Mouse (Mus musculus) midbrain, embryonic 11.5 days (tissue): ENCODE results near the gene Zfyve16. TPM values are rescaled to one million over a fixed set of nuclear protein-coding genes. Genes with fewer than 3 reads are reported as not detected.

Source experiments
- ATAC-seq: fragments of 200-750 bp; cut with Nextera tagmentation; 2 replicates; pipeline ENCODE4 v1.8.0; 2017; ENCODE audit warnings: moderate TSS enrichment, moderate library complexity; ENCODE audit not compliant: low FRiP score
- DNase-seq: peaks from one replicate; pipeline ENCODE4 v3.0.0; 2015; ENCODE audit warnings: low spot score; ENCODE audit errors: missing footprints
- H3K27ac ChIP-seq: fragments of 300-500 bp; sonication (generic); 2 replicates; pipeline ENCODE4 v1.5.1; 2014; ENCODE audit warnings: low read depth, low read length
- H3K27me3 ChIP-seq: fragments of 300-500 bp; sonication (generic); 2 replicates; pipeline ENCODE4 v1.6.1; 2014; ENCODE audit warnings: mild to moderate bottlenecking, low read length, moderate library complexity, mixed read lengths; ENCODE audit not compliant: control insufficient read depth, insufficient read depth
- H3K36me3 ChIP-seq: fragments of 300-500 bp; sonication (generic); 2 replicates; pipeline ENCODE4 v1.6.1; 2014; ENCODE audit warnings: mild to moderate bottlenecking, low read length, moderate library complexity, mixed read lengths; ENCODE audit not compliant: control insufficient read depth, insufficient read depth
- H3K4me1 ChIP-seq: fragments of 300-500 bp; sonication (generic); 2 replicates; pipeline ENCODE4 v1.6.1; 2014; ENCODE audit warnings: low read length; ENCODE audit not compliant: control insufficient read depth, insufficient read depth
- H3K4me2 ChIP-seq: fragments of 300-500 bp; sonication (generic); 2 replicates; pipeline ENCODE4 v1.6.1; 2014; ENCODE audit warnings: mild to moderate bottlenecking, moderate library complexity
- H3K4me3 ChIP-seq: fragments of 300-500 bp; sonication (generic); 2 replicates; pipeline ENCODE4 v1.5.1; 2014; ENCODE audit warnings: low read depth, low read length
- H3K9ac ChIP-seq: fragments of 300-500 bp; sonication (generic); 2 replicates; pipeline ENCODE4 v1.6.1; 2014; ENCODE audit warnings: low read length
- H3K9me3 ChIP-seq: fragments of 300-500 bp; sonication (generic); 2 replicates; pipeline ENCODE4 v1.6.1; 2016; ENCODE audit warnings: low read length; ENCODE audit not compliant: control insufficient read depth
- WGBS: fragments of 180-500 bp; shearing (Covaris S2); extraction: QIAGEN DNeasy Blood & Tissue Kit; methylation state at CpG from one replicate; pipeline ENCODE4 v1.1.7; 2014; 5-methylcytosine and 5-hydroxymethylcytosine counted together
- polyA plus RNA-seq: library from polyadenylated mRNA; unstranded; fragments of >200 nt; fragmentation: Nextera tagmentation; extraction: Ambion mirVana; gene quantifications from 2 replicates; pipeline ENCODE4 v1.2.1, GENCODE M21; 2014

Zfyve16 gene
- polyA plus RNA-seq, 1 experiment from 2014 or later, result 13.4 TPM

GRCm38 (mm10) chr13:92539126-92539525 lies 8.5 kb upstream of the Zfyve16 start:
- no peak for ATAC-seq
- Histone ChIP-seq H3K9ac (no peak overlapping the region), H3K27ac (no peak overlapping the region), H3K9me3 (no peaks in the 10 kb centered on the region), H3K4me3 (no peak overlapping the region), H3K36me3 (no peaks in the 10 kb centered on the region), H3K4me1 (no peaks in the 10 kb centered on the region), H3K27me3 (no peaks in the 10 kb centered on the region), H3K4me2 (no peak overlapping the region)
- 61% methylated on average over 4 of the region's 4 CpGs for WGBS
- DNase-seq, result no peak

- Histone ChIP-seq H3K27ac (no peak overlapping the region), H3K36me3 (no peaks in the 10 kb centered on the region), H3K4me2 (no peak overlapping the region), H3K9ac (no peak overlapping the region), H3K4me1 (peaks cover 3% of the 10 kb centered on the region; the same call in 1 of the 2 replicates), H3K4me3 (no peak overlapping the region), H3K9me3 (no peaks in the 10 kb centered on the region), H3K27me3 (no peaks in the 10 kb centered on the region)
- DNase-seq (no peak), ATAC-seq (no peak)
- WGBS, result 44% methylated on average over 2 of the region's 2 CpGs
Measured at GRCm38 (mm10) chr13:92533801-92534200, 3.1 kb upstream of the Zfyve16 start.

GRCm38 (mm10) chr13:92532216-92532615 lies 1.5 kb upstream of the Zfyve16 start:
- Histone ChIP-seq H3K27ac (no peak overlapping the region), H3K4me2 (no peak overlapping the region), H3K4me1 (peaks cover 3% of the 10 kb centered on the region; the same call in 1 of the 2 replicates), H3K9ac (no peak overlapping the region), H3K36me3 (no peaks in the 10 kb centered on the region), H3K27me3 (no peaks in the 10 kb centered on the region), H3K9me3 (no peaks in the 10 kb centered on the region), H3K4me3 (no peak overlapping the region)
- WGBS, result 81% methylated on average over 2 of the region's 2 CpGs
- ATAC-seq (no peak), DNase-seq (no peak)

- no peaks in the 10 kb centered on the region for H3K27me3 ChIP-seq
- WGBS, result 7% methylated on average over 15 of the region's 15 CpGs
- peak overlapping the region; percentile 85 for H3K27ac ChIP-seq
- H3K9ac ChIP-seq, result peak overlapping the region; percentile 76
- H3K4me3 ChIP-seq, result peak overlapping the region; percentile 52
- peak overlapping the region; percentile 58 for H3K4me2 ChIP-seq
- no peaks in the 10 kb centered on the region for H3K36me3 ChIP-seq
- H3K9me3 ChIP-seq, result no peaks in the 10 kb centered on the region
- ATAC-seq, result no peak
- H3K4me1 ChIP-seq, result peaks cover 3% of the 10 kb centered on the region; the same call in 1 of the 2 replicates
- DNase-seq, result no peak
Measured at GRCm38 (mm10) chr13:92531237-92531636, 569 bp upstream of the Zfyve16 start.

- ATAC-seq, result no peak
Measured at GRCm38 (mm10) chr13:92529828-92530720, 594 bp downstream of the Zfyve16 start.

GRCm38 (mm10) chr13:92523178-92523813 lies 7.4 kb downstream of the Zfyve16 start:
- no peak overlapping the region for H3K9ac ChIP-seq
- peak; percentile 41 for DNase-seq
- no peak for ATAC-seq
- 88% methylated on average over 5 of the region's 5 CpGs for WGBS
- H3K27ac ChIP-seq, result no peak overlapping the region
- H3K4me3 ChIP-seq, result no peak overlapping the region
- no peaks in the 10 kb centered on the region for H3K36me3 ChIP-seq
- no peaks in the 10 kb centered on the region for H3K4me1 ChIP-seq
- no peaks in the 10 kb centered on the region for H3K9me3 ChIP-seq
- H3K27me3 ChIP-seq, result no peaks in the 10 kb centered on the region
- no peak overlapping the region for H3K4me2 ChIP-seq

More at GRCm38 (mm10) chr13:92529828-92530720, 594 bp downstream of the Zfyve16 start:
- peaks cover 3% of the 10 kb centered on the region; the same call in 1 of the 2 replicates for H3K4me1 ChIP-seq
- WGBS, result 4% methylated on average over 47 of the region's 47 CpGs
- H3K27me3 ChIP-seq, result no peaks in the 10 kb centered on the region
- no peaks in the 10 kb centered on the region for H3K9me3 ChIP-seq
- no peak for DNase-seq
- H3K27ac ChIP-seq, result peak overlapping the region; percentile 85
- H3K9ac ChIP-seq, result peak overlapping the region; percentile 76
- H3K4me2 ChIP-seq, result peak overlapping the region; percentile 58
- H3K36me3 ChIP-seq, result no peaks in the 10 kb centered on the region
- H3K4me3 ChIP-seq, result peak overlapping the region; percentile 52

- no peak for DNase-seq
- H3K9me3 ChIP-seq, result no peaks in the 10 kb centered on the region
- H3K27me3 ChIP-seq, result no peaks in the 10 kb centered on the region
- 89% methylated on average over 12 of the region's 12 CpGs for WGBS
- no peak overlapping the region for H3K4me2 ChIP-seq
- H3K36me3 ChIP-seq, result no peaks in the 10 kb centered on the region
- H3K27ac ChIP-seq, result no peak overlapping the region
- no peak overlapping the region for H3K4me3 ChIP-seq
- no peaks in the 10 kb centered on the region for H3K4me1 ChIP-seq
- no peak overlapping the region for H3K9ac ChIP-seq
- no peak for ATAC-seq
Measured at GRCm38 (mm10) chr13:92504871-92505270, 25.8 kb downstream of the Zfyve16 start.

- DNase-seq (no peak), ATAC-seq (no peak)
- no peaks in the 10 kb centered on the region for H3K4me1 ChIP-seq
- no peaks in the 10 kb centered on the region for H3K36me3 ChIP-seq
- no peak overlapping the region for H3K9ac ChIP-seq
- WGBS, result 89% methylated on average over 1 of the region's 1 CpGs
- H3K4me3 ChIP-seq, result no peak overlapping the region
- H3K9me3 ChIP-seq, result no peaks in the 10 kb centered on the region
- H3K27me3 ChIP-seq, result no peaks in the 10 kb centered on the region
- H3K27ac ChIP-seq, result no peak overlapping the region
- H3K4me2 ChIP-seq, result no peak overlapping the region
Measured at GRCm38 (mm10) chr13:92491923-92492322, 38.7 kb downstream of the Zfyve16 start.

GRCm38 (mm10) chr13:92490817-92491216 lies 39.9 kb downstream of the Zfyve16 start:
- no peaks in the 10 kb centered on the region for H3K9me3 ChIP-seq
- H3K27me3 ChIP-seq, result no peaks in the 10 kb centered on the region
- ATAC-seq (no peak), DNase-seq (no peak)
- no peak overlapping the region for H3K9ac ChIP-seq
- no peaks in the 10 kb centered on the region for H3K4me1 ChIP-seq
- H3K27ac ChIP-seq, result no peak overlapping the region
- no peaks in the 10 kb centered on the region for H3K36me3 ChIP-seq
- 83% methylated on average over 4 of the region's 4 CpGs for WGBS
- H3K4me2 ChIP-seq, result no peak overlapping the region
- H3K4me3 ChIP-seq, result no peak overlapping the region
